Mouse (Mus musculus) stomach, embryonic 14.5 days (tissue): ENCODE measurements around the gene Grik1. TPM values are rescaled to one million over a fixed set of nuclear protein-coding genes. Genes with fewer than 3 reads are reported as not detected.

Experiments
- ATAC-seq: fragments of 200-750 bp; cut with Nextera tagmentation; 2 replicates; pipeline ENCODE4 v1.8.0; 2017; ENCODE audit warnings: low read depth, moderate TSS enrichment; ENCODE audit not compliant: insufficient number of reproducible peaks, insufficient read depth, low FRiP score
- H3K27ac ChIP-seq: fragments of 300-500 bp; sonication (generic); 2 replicates; pipeline ENCODE4 v1.5.1; 2014; ENCODE audit warnings: mild to moderate bottlenecking, low read length, moderate library complexity, mixed read lengths
- H3K27me3 ChIP-seq: fragments of 300-500 bp; sonication (generic); 2 replicates; pipeline ENCODE4 v1.6.1; 2014; ENCODE audit warnings: low read length, control low read depth, mixed read lengths; ENCODE audit not compliant: control insufficient read depth, insufficient read depth
- H3K36me3 ChIP-seq: fragments of 300-500 bp; sonication (generic); 2 replicates; pipeline ENCODE4 v1.6.1; 2014; ENCODE audit warnings: mild to moderate bottlenecking, control low read depth, low read length, moderate library complexity, mixed read lengths; ENCODE audit not compliant: control insufficient read depth, insufficient read depth
- H3K4me1 ChIP-seq: fragments of 300-500 bp; sonication (generic); 2 replicates; pipeline ENCODE4 v1.6.1; 2014; ENCODE audit warnings: low read length, control low read depth, mixed read lengths; ENCODE audit not compliant: control insufficient read depth, insufficient read depth
- H3K4me2 ChIP-seq: fragments of 300-500 bp; sonication (generic); replicated peaks from 2 replicates; pipeline ENCODE4 v1.6.1; 2014; ENCODE audit warnings: low read depth, low read length, control low read depth
- H3K4me3 ChIP-seq: fragments of 300-500 bp; sonication (generic); 2 replicates; pipeline ENCODE4 v1.5.1; 2014; ENCODE audit warnings: low read depth, low read length, control low read depth
- H3K9ac ChIP-seq: fragments of 300-500 bp; sonication (generic); replicated peaks from 2 replicates; pipeline ENCODE4 v1.6.1; 2014; ENCODE audit warnings: low read depth, mild to moderate bottlenecking, control low read depth, low read length, moderate library complexity, mixed read lengths
- H3K9me3 ChIP-seq: fragments of 300-500 bp; sonication (generic); 2 replicates; pipeline ENCODE4 v1.6.1; 2016; ENCODE audit warnings: low read depth, low read length, control low read depth; ENCODE audit not compliant: control insufficient read depth
- WGBS: fragments of 180-500 bp; shearing (Covaris S2); extraction: QIAGEN DNeasy Blood & Tissue Kit; methylation state at CpG from one replicate; pipeline ENCODE4 v1.1.7; 2014; 5-methylcytosine and 5-hydroxymethylcytosine counted together
- polyA plus RNA-seq: library from polyadenylated mRNA; unstranded; fragments of >200 nt; fragmentation: Nextera tagmentation; extraction: Ambion mirVana; gene quantifications from 2 replicates; pipeline ENCODE4 v1.2.1, GENCODE M21; 2014

Gene Grik1
- polyA plus RNA-seq, 1 experiment from 2014 or later: 5.1 TPM

DNA sequence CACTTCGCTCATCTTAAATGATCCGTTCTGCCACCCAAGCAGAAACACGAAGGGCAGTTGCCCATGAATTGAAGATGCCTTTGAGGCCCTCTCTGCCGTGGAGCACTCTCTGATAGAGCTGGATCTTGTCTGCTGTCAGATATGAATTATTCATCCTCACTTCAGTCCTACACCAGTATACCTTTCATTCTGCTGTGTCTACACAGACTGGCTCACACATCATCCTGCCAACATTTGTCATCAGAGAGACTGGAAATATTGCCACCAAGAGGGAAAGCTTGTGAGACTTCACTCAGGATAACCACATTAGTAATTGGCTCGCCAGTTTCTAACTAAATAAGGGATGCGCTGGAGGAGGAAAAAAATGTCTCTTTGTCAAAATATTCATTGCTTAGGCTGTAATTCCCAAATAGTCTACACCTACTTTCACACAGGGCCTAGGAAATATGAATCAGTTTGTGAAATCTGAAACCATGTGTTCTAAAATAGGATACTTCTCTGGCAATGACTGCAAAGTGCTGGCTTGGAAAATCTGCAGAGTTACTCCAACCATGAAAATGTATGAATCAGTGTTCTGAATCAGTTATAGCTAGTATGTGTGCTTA, 102.5 kb downstream of the Grik1 start:
- H3K9me3 ChIP-seq: no peaks in the 10 kb centered on the region
- H3K4me1 ChIP-seq: no peaks in the 10 kb centered on the region
- H3K4me3 ChIP-seq: no peak overlapping the region
- no peak overlapping the region for H3K4me2 ChIP-seq
- no peak for ATAC-seq
- H3K27ac ChIP-seq: no peak overlapping the region
- H3K9ac ChIP-seq: no peak overlapping the region
- WGBS: 76% methylated on average over 6 of the region's 6 CpGs
- no peaks in the 10 kb centered on the region for H3K27me3 ChIP-seq
- H3K36me3 ChIP-seq: no peaks in the 10 kb centered on the region

GRCm38 (mm10) chr16:88178813-88179212, 111.3 kb downstream of the Grik1 start:
- 59% methylated on average over 6 of the region's 6 CpGs for WGBS
- Histone ChIP-seq H3K9me3 (no peaks in the 10 kb centered on the region), H3K36me3 (no peaks in the 10 kb centered on the region), H3K9ac (no peak overlapping the region), H3K4me3 (no peak overlapping the region), H3K4me2 (no peak overlapping the region), H3K27ac (no peak overlapping the region), H3K4me1 (no peaks in the 10 kb centered on the region), H3K27me3 (no peaks in the 10 kb centered on the region)
- ATAC-seq: no peak

- no peak for ATAC-seq
- Histone ChIP-seq H3K4me2 (no peak overlapping the region), H3K9me3 (no peaks in the 10 kb centered on the region), H3K27ac (no peak overlapping the region), H3K36me3 (no peaks in the 10 kb centered on the region), H3K4me1 (no peaks in the 10 kb centered on the region), H3K4me3 (no peak overlapping the region), H3K9ac (no peak overlapping the region), H3K27me3 (no peaks in the 10 kb centered on the region)
- WGBS: 58% methylated on average over 3 of the region's 3 CpGs
These were observed 112.7 kb downstream of the Grik1 start for GRCm38 (mm10) chr16:88177364-88177763.

GRCm38 (mm10) chr16:88174083-88174721, 115.9 kb downstream of the Grik1 start:
- no peak overlapping the region for H3K4me3 ChIP-seq
- no peak overlapping the region for H3K27ac ChIP-seq
- no peaks in the 10 kb centered on the region for H3K36me3 ChIP-seq
- no peak for ATAC-seq
- WGBS: 88% methylated on average over 9 of the region's 9 CpGs
- no peak overlapping the region for H3K9ac ChIP-seq
- no peaks in the 10 kb centered on the region for H3K4me1 ChIP-seq
- H3K9me3 ChIP-seq: no peaks in the 10 kb centered on the region
- H3K27me3 ChIP-seq: no peaks in the 10 kb centered on the region
- no peak overlapping the region for H3K4me2 ChIP-seq

- H3K4me2 ChIP-seq: no peak overlapping the region
- H3K9ac ChIP-seq: no peak overlapping the region
- H3K36me3 ChIP-seq: no peaks in the 10 kb centered on the region
- no peaks in the 10 kb centered on the region for H3K27me3 ChIP-seq
- no peak overlapping the region for H3K27ac ChIP-seq
- H3K4me3 ChIP-seq: no peak overlapping the region
- ATAC-seq: no peak
- no peaks in the 10 kb centered on the region for H3K9me3 ChIP-seq
- H3K4me1 ChIP-seq: no peaks in the 10 kb centered on the region
These were observed 123.5 kb downstream of the Grik1 start for GRCm38 (mm10) chr16:88166547-88166946.

GRCm38 (mm10) chr16:88142574-88142973, 147.5 kb downstream of the Grik1 start:
- Histone ChIP-seq H3K27me3 (no peaks in the 10 kb centered on the region), H3K4me1 (no peaks in the 10 kb centered on the region), H3K4me2 (no peak overlapping the region), H3K9me3 (no peaks in the 10 kb centered on the region), H3K9ac (no peak overlapping the region), H3K4me3 (no peak overlapping the region), H3K36me3 (no peaks in the 10 kb centered on the region), H3K27ac (no peak overlapping the region)
- 55% methylated on average over 2 of the region's 2 CpGs for WGBS
- ATAC-seq: no peak

GRCm38 (mm10) chr16:88142136-88142535, 147.9 kb downstream of the Grik1 start:
- Histone ChIP-seq H3K9ac (no peak overlapping the region), H3K4me2 (no peak overlapping the region), H3K4me3 (no peak overlapping the region), H3K36me3 (no peaks in the 10 kb centered on the region), H3K27ac (no peak overlapping the region), H3K9me3 (no peaks in the 10 kb centered on the region), H3K4me1 (no peaks in the 10 kb centered on the region), H3K27me3 (no peaks in the 10 kb centered on the region)
- 58% methylated on average over 2 of the region's 2 CpGs for WGBS
- no peak for ATAC-seq

DNA sequence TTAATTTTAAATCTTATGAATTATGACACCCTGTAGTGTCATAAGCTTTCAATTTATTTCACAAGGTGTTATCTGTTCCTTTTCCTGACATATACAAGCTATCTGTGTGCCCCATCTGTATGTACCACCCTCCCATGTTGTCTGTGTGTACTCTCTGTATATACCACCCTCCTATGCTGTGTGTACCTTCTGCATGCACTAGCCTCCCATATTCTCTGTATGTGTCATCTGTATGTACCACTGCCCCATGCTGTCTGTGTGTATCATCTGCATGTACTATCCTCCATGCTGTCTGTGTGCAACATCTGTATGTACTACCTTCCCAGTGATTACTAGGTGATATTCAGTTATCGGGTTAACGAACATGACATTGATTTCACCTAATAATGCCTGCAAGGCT, 148.5 kb downstream of the Grik1 start:
- Histone ChIP-seq H3K36me3 (no peaks in the 10 kb centered on the region), H3K4me1 (no peaks in the 10 kb centered on the region), H3K27me3 (no peaks in the 10 kb centered on the region), H3K4me2 (no peak overlapping the region), H3K4me3 (no peak overlapping the region), H3K9me3 (no peaks in the 10 kb centered on the region), H3K27ac (no peak overlapping the region), H3K9ac (no peak overlapping the region)
- 97% methylated on average over 2 of the region's 2 CpGs for WGBS
- ATAC-seq: no peak

GRCm38 (mm10) chr16:88138913-88139312, 151.2 kb downstream of the Grik1 start:
- no peak overlapping the region for H3K27ac ChIP-seq
- no peak for ATAC-seq
- H3K4me1 ChIP-seq: no peaks in the 10 kb centered on the region
- WGBS: 50% methylated on average over 1 of the region's 1 CpGs
- H3K4me2 ChIP-seq: no peak overlapping the region
- H3K9me3 ChIP-seq: no peaks in the 10 kb centered on the region
- H3K27me3 ChIP-seq: no peaks in the 10 kb centered on the region
- H3K9ac ChIP-seq: no peak overlapping the region
- no peak overlapping the region for H3K4me3 ChIP-seq
- no peaks in the 10 kb centered on the region for H3K36me3 ChIP-seq
